Mouse (Mus musculus) liver, postnatal 0 days (tissue): Measurements from ENCODE around the gene Vamp8.

Experiments used
- CTCF ChIP-seq: sonication (generic); IDR thresholded peaks from 2 replicates; pipeline ENCODE4 v1.5.1; 2016; ENCODE audit warnings: antibody characterized with exemption, low read depth
- EP300 ChIP-seq: IDR thresholded peaks from 2 replicates; pipeline ENCODE4 v1.6.1; 2016; ENCODE audit warnings: antibody characterized with exemption, low read depth, mild to moderate bottlenecking

DNA sequence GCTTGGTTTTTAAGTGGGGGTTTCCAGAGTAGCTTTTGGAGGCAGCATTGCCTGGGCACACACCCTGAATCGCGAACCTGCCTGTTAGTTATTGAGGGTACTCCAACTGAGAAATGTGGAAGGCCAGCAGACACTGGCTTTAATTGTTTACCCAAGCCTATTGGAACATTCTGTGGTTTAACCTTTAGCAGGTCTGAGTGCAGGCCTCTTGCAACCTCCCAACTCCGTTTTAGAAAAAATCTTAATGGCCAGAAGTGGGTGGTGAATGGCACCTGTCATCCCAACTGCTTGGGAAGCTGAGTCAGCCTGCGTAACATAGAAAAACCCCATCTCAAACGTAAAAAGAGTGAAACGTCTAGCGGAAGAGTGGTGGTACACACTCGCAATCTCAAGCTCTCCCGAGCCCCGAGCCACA, 6.3 kb upstream of the Vamp8 start:
- TF ChIP-seq CTCF (no peak), EP300 (no peak)
